Mouse (Mus musculus): ENCODE measurements around the gene Ccdc155. TPM values are rescaled to one million over a fixed set of nuclear protein-coding genes. Genes with fewer than 3 reads are reported as not detected.

The Ccdc155 gene
- polyA plus RNA-seq, 1 experiment from 2014 or later: 0.36 TPM

DNA sequence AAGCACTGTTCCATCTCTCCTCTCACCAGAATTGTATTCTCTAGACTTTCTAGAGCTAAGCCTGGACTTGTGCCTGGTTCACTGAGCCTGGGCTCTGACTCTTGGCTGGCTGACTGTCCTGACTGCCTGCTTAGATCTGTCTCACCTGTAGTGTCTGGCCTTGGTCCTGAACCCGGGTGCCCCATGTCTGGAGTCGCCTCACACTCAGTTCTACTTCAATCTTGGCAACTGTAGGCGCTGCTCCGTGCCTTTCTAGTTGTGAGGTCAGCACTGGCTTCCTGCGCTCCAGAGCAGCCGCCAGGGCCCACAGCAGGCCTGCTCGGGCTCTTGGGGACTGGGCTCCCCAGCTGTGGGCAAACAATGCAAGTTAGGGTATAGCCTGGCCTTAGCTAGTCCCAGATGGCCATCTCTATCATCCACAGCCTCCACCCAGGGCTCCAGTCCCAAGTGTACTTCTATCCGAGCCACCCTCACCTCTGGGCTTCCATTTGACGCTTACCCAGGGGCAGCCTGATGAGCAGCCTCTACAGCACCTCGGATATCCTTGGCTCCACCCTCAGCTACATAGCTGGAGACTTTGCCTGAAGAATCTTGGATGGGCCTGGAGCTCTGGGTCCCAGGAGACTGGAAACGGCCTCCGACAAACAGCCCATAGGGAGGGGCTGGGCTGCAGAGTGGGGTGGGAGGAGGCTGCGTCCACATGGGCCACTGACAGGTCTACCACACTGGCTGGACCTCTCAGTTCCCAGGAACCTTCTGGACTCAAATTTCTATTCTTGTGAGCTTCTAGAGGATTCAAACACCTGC is 60.1 kb downstream of the Ccdc155 start:
- H3K4me1 ChIP-seq (replicated peaks; ENCODE audit: insufficient read depth, low read length): 0 out of 2 replicates have a peak, but pooled peaks cover 4% of the 10 kb centered on the region
- H3K27me3 ChIP-seq (ENCODE audit: insufficient read depth, low read length): no peaks in the 10 kb centered on the region
- H3K4me2 ChIP-seq (ENCODE audit: low read length): no peak overlapping the region
- no peak overlapping the region for H3K27ac ChIP-seq
- TF ChIP-seq CTCF (IDR thresholded peaks at IDR 0.05; ENCODE audit: low read depth): no peak
- H3K36me3 ChIP-seq (ENCODE audit: insufficient read depth, low read length): peaks cover 37% of the 10 kb centered on the region
- ATAC-seq (replicated peaks; ENCODE audit: low FRiP score, low read depth): no peak
- no peak for DNase-seq (ENCODE audit: low spot score)
- H3K9me3 ChIP-seq (replicated peaks; ENCODE audit: low read length): no peaks in the 10 kb centered on the region
- H3K4me3 ChIP-seq (replicated peaks; ENCODE audit: low read depth, low read length): no peak overlapping the region
- WGBS: 78% methylated on average over 13 of the region's 13 CpGs
- no peak overlapping the region for H3K9ac ChIP-seq (ENCODE audit: low read depth, low read length)

DNA sequence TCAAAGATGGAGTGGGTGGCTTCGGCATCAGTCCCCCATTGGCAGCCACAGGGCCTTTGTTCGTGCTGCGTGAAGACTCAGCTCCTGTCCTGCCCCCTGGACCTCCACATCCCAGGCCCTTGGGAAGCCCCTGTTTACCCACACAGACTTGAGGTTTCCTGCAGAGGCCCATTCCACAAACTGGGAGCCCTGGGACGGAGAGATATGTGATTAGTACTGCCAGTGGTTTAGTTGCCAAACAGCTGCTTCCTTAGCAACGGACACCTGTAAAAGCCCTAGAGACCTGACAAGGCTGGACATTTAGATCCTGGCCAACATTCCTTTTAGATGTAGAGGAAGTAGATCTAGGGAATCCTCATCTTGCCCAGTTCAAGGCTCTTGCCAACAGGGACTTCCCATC is 62.8 kb downstream of the Ccdc155 start:
- Histone ChIP-seq H3K27ac (no peak overlapping the region), H3K9me3 (replicated peaks; ENCODE audit: low read length) (no peaks in the 10 kb centered on the region), H3K9ac (ENCODE audit: low read depth, low read length) (no peak overlapping the region), H3K4me1 (replicated peaks; ENCODE audit: insufficient read depth, low read length) (no peaks in the 10 kb centered on the region), H3K27me3 (ENCODE audit: insufficient read depth, low read length) (no peaks in the 10 kb centered on the region), H3K36me3 (ENCODE audit: insufficient read depth, low read length) (peaks cover 35% of the 10 kb centered on the region), H3K4me3 (replicated peaks; ENCODE audit: low read depth, low read length) (no peak overlapping the region), H3K4me2 (ENCODE audit: low read length) (no peak overlapping the region)
- TF ChIP-seq CTCF (IDR thresholded peaks at IDR 0.05; ENCODE audit: low read depth): no peak
- no peak for DNase-seq (ENCODE audit: low spot score)
- no peak for ATAC-seq (replicated peaks; ENCODE audit: low FRiP score, low read depth)
- 93% methylated on average over 5 of the region's 5 CpGs for WGBS

DNA sequence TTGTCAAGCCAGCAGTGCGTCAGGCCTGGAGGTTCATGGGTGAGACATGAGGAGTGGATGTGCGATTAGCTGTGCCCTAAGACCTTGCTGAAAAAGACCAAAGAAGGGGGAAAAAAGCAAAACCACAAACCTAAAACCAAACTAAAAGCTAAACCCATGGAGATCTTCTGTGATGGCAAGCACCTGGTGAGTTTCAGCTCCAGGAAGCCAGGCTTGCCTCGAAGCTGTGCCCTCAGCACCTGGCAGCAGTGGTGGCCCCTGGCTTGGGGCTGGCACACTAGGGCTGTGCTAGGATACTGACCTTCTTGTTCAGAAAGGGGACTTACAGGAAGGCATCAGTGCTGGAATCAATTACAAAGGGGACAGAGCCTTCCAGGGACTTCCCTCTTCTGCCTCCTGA is 63.4 kb downstream of the Ccdc155 start:
- H3K4me1 ChIP-seq (replicated peaks; ENCODE audit: insufficient read depth, low read length): no peaks in the 10 kb centered on the region

DNA sequence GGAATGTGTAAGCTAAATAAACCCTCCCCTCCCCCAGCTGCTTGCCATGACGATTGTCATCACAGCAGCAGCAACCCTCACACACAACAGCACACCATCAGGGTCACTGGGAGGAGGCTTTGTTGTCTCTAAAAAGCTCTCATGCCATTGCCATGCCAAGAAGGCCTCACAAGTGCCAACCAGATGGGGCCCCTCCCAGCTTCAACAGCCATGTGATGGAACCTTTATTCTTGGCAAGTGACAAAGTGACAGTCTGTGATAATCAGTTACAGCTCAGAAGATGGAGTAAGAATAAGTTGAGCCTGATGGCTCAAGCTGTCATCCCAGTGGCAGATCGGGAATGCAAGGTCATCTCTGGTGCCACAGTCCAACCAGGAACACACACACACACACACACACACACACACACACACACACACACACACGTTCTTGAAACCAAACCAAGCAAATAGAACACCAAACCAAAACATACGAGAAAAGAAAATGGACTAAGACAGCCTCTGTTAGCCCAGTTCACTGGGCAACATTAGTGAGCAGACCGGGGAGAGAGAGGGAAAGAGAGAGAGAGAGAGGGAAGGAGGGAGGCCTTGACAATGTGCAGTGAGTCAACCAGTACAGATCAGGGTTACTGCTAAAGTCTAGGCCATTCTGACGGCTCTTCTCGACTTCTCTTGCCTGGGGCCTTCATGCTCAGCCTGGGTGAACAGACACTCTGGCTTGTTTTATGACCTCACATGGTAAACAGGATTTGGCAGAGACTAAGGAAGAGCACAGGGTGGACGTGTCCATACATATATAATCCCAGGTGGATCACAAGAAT is 64.6 kb downstream of the Ccdc155 start:
- Histone ChIP-seq H3K9me3 (replicated peaks; ENCODE audit: low read length) (no peaks in the 10 kb centered on the region), H3K4me2 (ENCODE audit: low read length) (no peak overlapping the region), H3K27me3 (ENCODE audit: insufficient read depth, low read length) (no peaks in the 10 kb centered on the region), H3K36me3 (ENCODE audit: insufficient read depth, low read length) (peaks cover 22% of the 10 kb centered on the region), H3K27ac (no peak overlapping the region), H3K4me3 (replicated peaks; ENCODE audit: low read depth, low read length) (no peak overlapping the region), H3K9ac (ENCODE audit: low read depth, low read length) (no peak overlapping the region), H3K4me1 (replicated peaks; ENCODE audit: insufficient read depth, low read length) (0 out of 2 replicates have a peak, but pooled peaks cover 3% of the 10 kb centered on the region)
- ATAC-seq (replicated peaks; ENCODE audit: low FRiP score, low read depth) (no peak), DNase-seq (ENCODE audit: low spot score) (no peak)
- no peak for TF ChIP-seq CTCF (IDR thresholded peaks at IDR 0.05; ENCODE audit: low read depth)
- 71% methylated on average over 8 of the region's 8 CpGs for WGBS

More for the DNA sequence above, 63.4 kb downstream of the Ccdc155 start:
- DNase-seq (ENCODE audit: low spot score) (no peak), ATAC-seq (replicated peaks; ENCODE audit: low FRiP score, low read depth) (no peak)
- Histone ChIP-seq H3K36me3 (ENCODE audit: insufficient read depth, low read length) (peaks cover 32% of the 10 kb centered on the region), H3K4me3 (replicated peaks; ENCODE audit: low read depth, low read length) (no peak overlapping the region), H3K27ac (no peak overlapping the region), H3K9ac (ENCODE audit: low read depth, low read length) (no peak overlapping the region), H3K9me3 (replicated peaks; ENCODE audit: low read length) (no peaks in the 10 kb centered on the region), H3K27me3 (ENCODE audit: insufficient read depth, low read length) (no peaks in the 10 kb centered on the region), H3K4me2 (ENCODE audit: low read length) (no peak overlapping the region)
- WGBS: 86% methylated on average over 3 of the region's 3 CpGs
- TF ChIP-seq CTCF (IDR thresholded peaks at IDR 0.05; ENCODE audit: low read depth): no peak

DNA sequence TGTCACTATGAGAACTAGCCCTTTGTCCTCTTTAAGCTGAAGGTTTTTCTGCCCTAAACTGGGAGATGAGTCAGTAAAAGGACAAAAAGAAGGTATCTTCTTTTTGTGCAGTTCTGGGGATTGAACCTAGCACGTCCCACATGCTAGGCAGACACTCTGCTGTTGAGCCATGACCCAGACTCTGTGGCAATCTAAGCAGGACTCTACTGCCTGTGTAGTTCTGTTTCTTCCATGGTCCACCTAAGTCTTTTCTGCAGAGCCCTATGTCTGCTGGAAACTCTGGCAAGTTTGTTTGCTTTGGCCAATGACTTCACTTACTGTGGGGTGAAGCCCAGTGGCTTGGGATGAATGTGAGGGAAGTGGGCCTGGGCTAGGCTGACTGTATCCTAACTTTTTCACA is 66.3 kb downstream of the Ccdc155 start:
- no peak overlapping the region for H3K27ac ChIP-seq
- no peak overlapping the region; the same call in 1 of the 2 replicates for H3K9ac ChIP-seq (ENCODE audit: low read depth, low read length)
- ATAC-seq (replicated peaks; ENCODE audit: low FRiP score, low read depth): no peak
- no peak for DNase-seq (ENCODE audit: low spot score)
- H3K36me3 ChIP-seq (ENCODE audit: insufficient read depth, low read length): peaks cover 8% of the 10 kb centered on the region; the same call in 1 of the 2 replicates
- H3K4me1 ChIP-seq (replicated peaks; ENCODE audit: insufficient read depth, low read length): peaks cover 9% of the 10 kb centered on the region; the same call in 1 of the 2 replicates
- H3K4me3 ChIP-seq (replicated peaks; ENCODE audit: low read depth, low read length): no peak overlapping the region
- TF ChIP-seq CTCF (IDR thresholded peaks at IDR 0.05; ENCODE audit: low read depth): no peak
- H3K4me2 ChIP-seq (ENCODE audit: low read length): no peak overlapping the region
- no peaks in the 10 kb centered on the region for H3K27me3 ChIP-seq (ENCODE audit: insufficient read depth, low read length)
- no peaks in the 10 kb centered on the region for H3K9me3 ChIP-seq (replicated peaks; ENCODE audit: low read length)
- 70% methylated on average over 1 of the region's 1 CpGs for WGBS

DNA sequence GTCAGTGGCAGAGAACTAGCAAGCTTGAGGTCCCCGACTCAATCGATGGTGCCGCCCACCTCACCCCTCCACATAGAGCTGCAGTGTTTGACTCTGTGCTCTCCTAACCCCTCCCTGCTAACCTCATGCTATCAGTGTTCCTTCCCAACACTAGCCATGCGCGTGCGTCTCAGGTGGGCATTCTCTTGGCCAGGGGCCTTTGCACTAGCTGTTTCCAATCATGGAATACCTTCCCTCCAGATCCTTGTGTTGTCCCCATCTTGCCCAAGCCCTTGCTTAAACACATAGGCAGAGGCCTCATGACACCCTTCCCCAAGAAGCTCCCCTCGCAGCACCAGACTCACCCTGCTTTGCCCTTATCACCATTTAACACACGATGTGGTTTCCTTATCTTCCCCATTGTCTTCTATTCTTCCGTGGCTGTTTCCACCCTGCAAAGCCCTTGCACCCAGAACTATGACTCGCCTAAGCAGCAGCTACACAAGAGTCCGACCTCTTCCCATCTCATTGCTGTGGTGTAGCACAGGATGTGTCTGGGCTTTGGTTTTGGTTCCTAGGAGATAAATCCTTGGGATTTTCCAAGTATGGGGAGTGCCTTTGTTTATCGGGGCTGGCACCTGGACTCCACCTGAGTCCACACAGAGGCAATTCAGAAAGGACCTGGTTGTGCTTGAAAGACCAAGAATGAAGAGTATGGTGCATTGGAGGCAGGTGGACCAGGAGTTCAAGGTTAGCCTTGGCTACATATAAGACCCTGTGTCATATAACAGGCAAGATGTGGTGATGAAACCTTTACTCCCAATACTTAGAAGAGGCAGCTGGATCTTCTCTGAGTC is 67.3 kb downstream of the Ccdc155 start:
- H3K4me3 ChIP-seq (replicated peaks; ENCODE audit: low read depth, low read length): no peak overlapping the region
- peaks cover 9% of the 10 kb centered on the region; the same call in 1 of the 2 replicates for H3K4me1 ChIP-seq (replicated peaks; ENCODE audit: insufficient read depth, low read length)
- no peak for TF ChIP-seq CTCF (IDR thresholded peaks at IDR 0.05; ENCODE audit: low read depth)
- H3K9ac ChIP-seq (ENCODE audit: low read depth, low read length): no peak overlapping the region
- no peak overlapping the region for H3K27ac ChIP-seq
- H3K9me3 ChIP-seq (replicated peaks; ENCODE audit: low read length): no peaks in the 10 kb centered on the region
- H3K27me3 ChIP-seq (ENCODE audit: insufficient read depth, low read length): no peaks in the 10 kb centered on the region
- 78% methylated on average over 12 of the region's 12 CpGs for WGBS
- no peak overlapping the region for H3K4me2 ChIP-seq (ENCODE audit: low read length)
- no peak for ATAC-seq (replicated peaks; ENCODE audit: low FRiP score, low read depth)
- no peaks in the 10 kb centered on the region for H3K36me3 ChIP-seq (ENCODE audit: insufficient read depth, low read length)
- DNase-seq (ENCODE audit: low spot score): no peak
